Mouse (Mus musculus): ENCODE results near the gene Gstcd.

GRCm38 (mm10) chr3:132934649-132935048, 157.2 kb downstream of the Gstcd start:
- TF ChIP-seq POLR2A (IDR thresholded peaks at IDR 0.05; ENCODE audit: control insufficient read depth, low read depth, low read length) (no peak), CTCF (IDR thresholded peaks at IDR 0.05; ENCODE audit: control insufficient read depth, insufficient read depth, insufficient replicate concordance, low read depth, low read length) (no peak)

Measured in testis, adult 2 months (tissue).